Mouse (Mus musculus) erythroid progenitor cell, adult 5-6 weeks (primary cell): ENCODE data around the gene Pigv. TPM values are rescaled to one million over a fixed set of nuclear protein-coding genes. Genes with fewer than 3 reads are reported as not detected.
A peak's percentile ranks its signal among the peaks of the same experiment; 100 is the strongest.
"Not testable (repeated sequence)": the region's sequence is repeated elsewhere in the genome, so short reads cannot be mapped to it uniquely, and the experiment has no call there.

ENCODE experiments used
- ATAC-seq: replicated peaks from 2 replicates; pipeline ENCODE4 v1.8.0; 2016; ENCODE audit warnings: moderate number of reproducible peaks, mild to moderate bottlenecking, moderate TSS enrichment, inconsistent platforms; ENCODE audit not compliant: poor library complexity, low FRiP score, severe bottlenecking
- total RNA-seq, 2 experiments: library from RNA; stranded (forward) in 1 of 2; stranded (reverse) in 1 of 2; fragments of 150-400 nt in 1 of 2; fragments of 186-747, 209-891 nt in 1 of 2; gene quantifications; 2 replicates each; pipeline versions ENCODE4 v1.2.3 to v1.2.4; 2015 to 2017; ENCODE audit warnings: low replicate concordance in 2 of 2

Pigv gene
- total RNA-seq, 2 experiments from 2014 or later, result 1.3 to 2.7 TPM

- no peak for ATAC-seq
Measured at GRCm38 (mm10) chr4:133673666-133674330, 1.4 kb upstream of the Pigv start.

GRCm38 (mm10) chr4:133672845-133673647, 599 bp upstream of the Pigv start:
- no peak for ATAC-seq

GRCm38 (mm10) chr4:133671184-133671880, 1.1 kb downstream of the Pigv start:
- peak; percentile 63 for ATAC-seq

GRCm38 (mm10) chr4:133669652-133670210, 2.7 kb downstream of the Pigv start:
- no peak for ATAC-seq

GRCm38 (mm10) chr4:133668537-133668936, 3.9 kb downstream of the Pigv start:
- no peak for ATAC-seq

- no peak for ATAC-seq
Measured at GRCm38 (mm10) chr4:133666199-133666598, 6.2 kb downstream of the Pigv start.

GRCm38 (mm10) chr4:133665118-133665517, 7.3 kb downstream of the Pigv start:
- no peak for ATAC-seq

GRCm38 (mm10) chr4:133662945-133663344, 9.5 kb downstream of the Pigv start:
- ATAC-seq, result no peak

GRCm38 (mm10) chr4:133662421-133662820, 10.0 kb downstream of the Pigv start:
- no peak for ATAC-seq

GRCm38 (mm10) chr4:133660193-133661155, 12.0 kb downstream of the Pigv start:
- no peak for ATAC-seq

GRCm38 (mm10) chr4:133659497-133660192, 12.8 kb downstream of the Pigv start:
- ATAC-seq, result no peak

GRCm38 (mm10) chr4:133658729-133659128, 13.7 kb downstream of the Pigv start:
- ATAC-seq, result no peak

GRCm38 (mm10) chr4:133657829-133658458, 14.5 kb downstream of the Pigv start:
- ATAC-seq, result no peak

- ATAC-seq, result no peak
Measured at GRCm38 (mm10) chr4:133656997-133657396, 15.4 kb downstream of the Pigv start.

GRCm38 (mm10) chr4:133656294-133656693, 16.2 kb downstream of the Pigv start:
- no peak for ATAC-seq

- not testable (repeated sequence) for ATAC-seq
Measured at GRCm38 (mm10) chr4:133654070-133654469, 18.4 kb downstream of the Pigv start.

- no peak for ATAC-seq
Measured at GRCm38 (mm10) chr4:133652746-133653145, 19.7 kb downstream of the Pigv start.

GRCm38 (mm10) chr4:133651986-133652385, 20.5 kb downstream of the Pigv start:
- ATAC-seq, result no peak
